Mouse (Mus musculus) layer of hippocampus, postnatal 25 days (tissue): ENCODE measurements at regions not wholly inside any gene's neighbourhood (a gene's known extent, or its start where the extent isn't known, plus 50 kb on each side); places are given as distances from the start of the nearest gene placed in this dataset.

ENCODE experiments used
- DNase-seq, 2 experiments: peaks; one replicate each; pipeline ENCODE4 v3.0.0; 2022; ENCODE audit warnings: mixed read lengths in 2 of 2, low spot score in 1 of 2; ENCODE audit errors: extremely low spot score in 1 of 2

DNA sequence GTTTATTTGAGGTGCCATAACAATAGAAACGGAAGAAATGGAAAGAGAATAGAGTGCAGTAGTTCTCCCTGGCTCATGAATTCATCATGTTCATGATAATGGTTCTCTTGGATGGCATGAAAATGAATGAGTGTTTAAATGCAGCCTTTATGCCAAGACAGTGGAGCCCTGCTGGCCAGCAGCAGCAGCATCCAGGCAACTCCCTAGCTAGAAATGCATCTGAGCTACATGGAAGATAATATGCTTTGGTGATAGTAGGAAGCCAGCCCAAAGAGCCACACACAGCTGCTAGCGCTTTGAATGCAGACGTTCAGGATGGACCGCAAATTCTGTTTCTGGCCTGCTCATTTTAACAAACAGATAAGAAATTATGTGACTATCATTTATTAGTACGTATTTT, 60.4 kb upstream of the Thsd7a start:
- no peak for DNase-seq
